Mouse (Mus musculus) heart, adult 2 months (tissue): ENCODE measurements around the gene Prnp. TPM values are rescaled to one million over a fixed set of nuclear protein-coding genes. Genes with fewer than 3 reads are reported as not detected.

Source experiments
- DNase-seq, 2 experiments: peaks; one replicate each; pipeline ENCODE4 v3.0.0; 2021
- H3K27ac ChIP-seq: fragments of 200-600 bp; 2 replicates; pipeline ENCODE4 v1.8.1; 2022
- H3K27me3 ChIP-seq: fragments of 200-500 bp; 2 replicates; pipeline ENCODE4 v1.6.1; 2012; ENCODE audit warnings: mild to moderate bottlenecking, low read length, inconsistent platforms, mixed read lengths; ENCODE audit not compliant: control insufficient read depth, insufficient read depth
- H3K36me3 ChIP-seq: fragments of 200-500 bp; 2 replicates; pipeline ENCODE4 v1.6.1; 2012; ENCODE audit warnings: low read length, inconsistent platforms; ENCODE audit not compliant: control insufficient read depth, insufficient read depth
- H3K4me1 ChIP-seq: fragments of 200-500 bp; 2 replicates; pipeline ENCODE4 v1.6.1; 2011; ENCODE audit warnings: low read length; ENCODE audit not compliant: control insufficient read depth, insufficient read depth
- H3K4me3 ChIP-seq: fragments of 200-600 bp; 2 replicates; pipeline ENCODE4 v1.8.1; 2022
- H3K79me2 ChIP-seq: fragments of 200-500 bp; replicated peaks from 2 replicates; pipeline ENCODE4 v1.6.1; 2012; ENCODE audit warnings: mild to moderate bottlenecking, inconsistent platforms, low read length, moderate library complexity, mixed read lengths; ENCODE audit not compliant: control insufficient read depth, insufficient read depth
- H3K9ac ChIP-seq: fragments of 200-500 bp; 2 replicates; pipeline ENCODE4 v1.6.1; 2012; ENCODE audit warnings: low read depth, mild to moderate bottlenecking, control low read depth, inconsistent platforms, low read length, mixed read lengths
- CTCF ChIP-seq: fragments of 200-600 bp; IDR thresholded peaks from 2 replicates; pipeline ENCODE4 v1.8.1; 2022; ENCODE audit warnings: antibody characterized with exemption, mild to moderate bottlenecking, moderate library complexity
- EP300 ChIP-seq: fragments of 200-500 bp; IDR thresholded peaks from 2 replicates; pipeline ENCODE4 v1.6.1; 2011; ENCODE audit warnings: low read depth, low read length, control low read depth; ENCODE audit not compliant: insufficient read depth
- POLR2A ChIP-seq: fragments of 200-500 bp; IDR thresholded peaks from 2 replicates; pipeline ENCODE4 v1.6.1; 2011; ENCODE audit warnings: mild to moderate bottlenecking, low read depth, low read length, control low read depth; ENCODE audit not compliant: insufficient read depth
- WGBS: fragments of 180-500 bp; shearing (Covaris S2); methylation state at CpG from one replicate; pipeline ENCODE4 v1.1.7; 2018; 5-methylcytosine and 5-hydroxymethylcytosine counted together
- intact Hi-C: fragments of 180-260 bp; cut with DNase I; formaldehyde crosslinking; loops from one replicate; pipeline ENCODE4 v1.15.1; 2025
- long read RNA-seq: library from polyadenylated mRNA; stranded (forward); transcript quantifications from one replicate; pipeline ENCODE4 v2.0.0, GENCODE M21; 2021
- polyA plus RNA-seq: library from polyadenylated mRNA; depleted of rRNA; stranded (reverse); fragments of >200 nt; gene quantifications from 2 replicates; pipeline ENCODE4 v1.2.3, GENCODE M21; 2012; rRNA removed
- total RNA-seq, 2 experiments: library from RNA; stranded (reverse); gene quantifications; 2 replicates each; pipeline ENCODE4 v1.2.3; 2021

The Prnp gene
- total RNA-seq (100 to 1,000 TPM; 109 to 129 TPM), polyA plus RNA-seq (101 and 110 TPM in 2 replicates)
- long read RNA-seq, transcript Prnp-201 (3 exons, 2,184 nt), result major isoform, 182 of 196 reads
- long read RNA-seq, partial matches to known transcripts, result 12 of 196 reads
- long read RNA-seq, other reads (novel, unspliced or antisense), result 2 of 196 reads

DNA sequence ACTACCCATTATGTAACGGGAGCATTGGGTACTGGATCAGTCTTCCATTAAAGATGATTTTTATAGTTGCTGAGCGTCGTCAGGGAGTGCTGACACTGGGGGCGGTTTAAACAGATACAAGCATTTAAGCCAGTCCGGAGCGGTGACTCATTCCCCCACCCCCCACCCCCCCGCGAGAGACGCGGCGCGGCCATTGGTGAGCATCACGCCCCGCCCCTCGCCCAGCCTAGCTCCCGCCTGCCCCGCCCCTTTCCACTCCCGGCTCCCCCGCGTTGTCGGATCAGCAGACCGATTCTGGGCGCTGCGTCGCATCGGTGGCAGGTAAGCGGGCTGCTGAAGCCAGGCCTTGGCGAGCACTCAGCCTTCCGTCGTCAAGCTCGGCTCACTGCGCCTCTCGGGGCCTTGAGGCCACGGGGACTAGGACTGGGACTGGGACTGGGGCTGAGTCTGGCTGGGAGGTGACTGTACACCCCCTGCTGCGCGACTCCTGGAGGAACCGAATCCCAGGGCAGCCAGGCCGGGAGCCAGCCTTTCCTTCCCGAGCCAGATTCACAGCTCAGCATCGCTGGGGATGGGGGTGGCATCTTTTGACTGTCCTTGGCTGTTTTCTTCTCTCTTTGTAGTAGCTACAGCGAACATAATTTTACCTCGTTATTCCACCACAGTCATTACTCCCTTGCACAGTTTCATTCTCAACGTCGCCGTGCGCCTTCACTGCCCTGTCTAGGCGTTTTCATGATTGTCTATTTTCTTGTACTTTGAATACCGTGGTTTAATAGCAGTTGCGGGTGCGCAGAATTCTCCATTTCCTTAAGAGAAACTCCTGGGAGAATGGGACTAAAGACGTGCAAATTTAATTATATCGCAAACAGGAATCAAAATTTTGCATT is at the start of gene Prnp, which contains the start of gene Prn:
Gene Prnp, plus strand, starts transcription at position 246 of the 890 bp plus-strand sequence.
Gene Prn, plus strand, starts transcription at position 275 of the 890 bp plus-strand sequence.
- Histone ChIP-seq H3K9ac (peak within 1 kb of the TSS; percentile 98), H3K79me2 (peaks cover 1% of the 10 kb centered on the region; the same call in 1 of the 2 replicates), H3K4me1 (peaks cover 6% of the 10 kb centered on the region), H3K27me3 (no peaks in the 10 kb centered on the region), H3K27ac (peak within 1 kb of the TSS; percentile 87), H3K36me3 (peaks cover 9% of the 10 kb centered on the region), H3K4me3 (peak within 1 kb of the TSS; percentile 74)
- intact Hi-C loops, result loop anchor here (5.0 kb wide), 3 partner anchors 42 to 237 kb away; partner anchors contain the start of genes Prnd and Slc23a2
- TF ChIP-seq CTCF, result no peak
- peak; percentile 94 for TF ChIP-seq POLR2A
- peak; percentile 62; the same call in 1 of the 2 replicates for TF ChIP-seq EP300
- 3% methylated on average over 52 of the region's 52 CpGs for WGBS
- DNase-seq, result peak; percentile 92

DNA sequence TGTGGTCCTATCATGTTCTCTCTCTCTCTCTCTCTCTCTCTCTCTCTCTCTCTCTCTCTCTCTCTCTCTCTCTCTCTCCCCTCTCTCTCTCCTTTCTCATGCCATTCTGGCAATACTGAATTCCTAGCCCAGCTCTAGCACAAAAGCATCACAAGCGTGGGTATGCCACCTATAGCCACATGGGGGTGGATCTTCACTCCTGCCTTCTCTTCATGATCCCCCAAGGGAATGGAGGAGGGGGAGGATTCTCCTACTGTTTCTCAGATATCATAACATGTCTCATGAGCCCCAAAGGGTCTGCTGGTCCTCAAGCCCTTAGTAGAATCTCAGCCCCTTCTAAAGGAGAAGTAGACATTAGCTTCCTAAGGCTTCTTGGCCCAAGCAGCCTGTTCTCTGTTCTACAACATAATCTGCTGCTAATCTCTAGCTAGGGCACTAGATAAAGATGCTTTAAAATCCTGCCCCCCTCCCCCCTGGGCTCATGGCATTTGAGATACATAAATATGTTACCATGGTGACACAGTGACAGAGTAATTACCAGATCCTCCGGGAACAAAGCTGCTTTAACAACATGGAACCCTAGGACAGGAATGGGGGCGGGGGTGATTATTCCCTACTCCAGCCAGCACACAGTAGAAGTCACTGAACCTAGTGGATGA is 47.0 kb upstream of the Prnp start:
- no peaks in the 10 kb centered on the region for H3K4me1 ChIP-seq
- no peak overlapping the region for H3K4me3 ChIP-seq
- no peaks in the 10 kb centered on the region for H3K79me2 ChIP-seq
- H3K36me3 ChIP-seq, result no peaks in the 10 kb centered on the region
- H3K27me3 ChIP-seq, result no peaks in the 10 kb centered on the region
- 76% methylated on average over 3 of the region's 3 CpGs for WGBS
- TF ChIP-seq CTCF (no peak), POLR2A (no peak), EP300 (no peak)
- no peak for DNase-seq
- intact Hi-C loops, result no loop called here
- no peak overlapping the region for H3K27ac ChIP-seq
- H3K9ac ChIP-seq, result no peak overlapping the region

DNA sequence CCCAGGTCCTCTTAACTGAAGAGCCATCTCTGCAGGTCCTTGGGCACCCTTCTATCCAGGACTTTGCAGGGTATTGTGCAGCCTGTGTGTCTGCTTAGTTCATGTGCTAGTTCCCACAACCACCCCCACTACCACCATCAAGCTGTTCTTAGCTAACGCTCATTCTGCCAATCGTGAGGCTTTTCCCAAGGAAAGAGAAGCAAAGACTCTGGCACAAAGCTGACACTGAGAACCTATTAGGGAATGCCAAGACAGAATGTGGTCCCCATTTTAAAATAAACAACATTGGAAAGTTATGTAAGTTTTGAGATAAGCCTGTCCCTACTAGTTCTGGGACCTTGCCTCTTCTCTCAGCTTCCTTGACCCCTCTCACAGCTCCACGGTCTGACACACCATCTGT is 46.3 kb upstream of the Prnp start:
- no peak for TF ChIP-seq EP300
- no peak for TF ChIP-seq POLR2A
- no peak for TF ChIP-seq CTCF
- H3K4me3 ChIP-seq, result no peak overlapping the region
- no peaks in the 10 kb centered on the region for H3K79me2 ChIP-seq
- WGBS, result 53% methylated on average over 3 of the region's 3 CpGs
- intact Hi-C loops, result no loop called here
- no peak overlapping the region for H3K9ac ChIP-seq
- H3K36me3 ChIP-seq, result no peaks in the 10 kb centered on the region
- no peak overlapping the region for H3K27ac ChIP-seq
- DNase-seq, result no peak
- no peaks in the 10 kb centered on the region for H3K4me1 ChIP-seq
- no peaks in the 10 kb centered on the region for H3K27me3 ChIP-seq

DNA sequence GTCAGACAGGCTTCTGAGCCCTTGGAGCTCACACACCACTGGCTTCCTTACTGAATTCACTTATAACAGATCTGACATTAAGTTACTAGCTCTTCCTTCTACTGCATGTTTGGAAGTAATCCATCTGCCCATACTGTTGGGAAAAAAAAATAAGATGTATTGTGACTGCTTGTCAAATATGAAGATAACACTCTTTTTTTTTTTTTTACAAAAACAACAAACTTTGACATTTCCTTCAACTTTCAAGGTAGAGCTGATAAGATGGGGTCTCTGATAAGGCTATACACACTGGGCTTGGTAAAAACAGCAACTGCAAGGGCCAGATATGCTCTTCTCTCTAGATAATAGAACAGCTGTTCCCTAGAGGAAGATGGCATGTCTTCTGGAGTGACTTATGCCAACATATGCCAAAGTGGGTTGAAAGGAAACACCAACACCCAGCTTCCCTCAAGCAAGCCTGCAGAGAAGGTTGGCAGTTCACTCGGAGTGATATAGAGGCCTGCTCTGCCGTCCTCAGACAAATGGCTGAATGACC is 45.4 kb upstream of the Prnp start:
- no peaks in the 10 kb centered on the region for H3K79me2 ChIP-seq
- WGBS, result 84% methylated on average over 2 of the region's 2 CpGs
- no peak overlapping the region for H3K27ac ChIP-seq
- no peaks in the 10 kb centered on the region for H3K4me1 ChIP-seq
- no peak for DNase-seq
- TF ChIP-seq CTCF, result no peak
- no peak for TF ChIP-seq EP300
- TF ChIP-seq POLR2A, result no peak
- H3K36me3 ChIP-seq, result no peaks in the 10 kb centered on the region
- H3K27me3 ChIP-seq, result no peaks in the 10 kb centered on the region
- no peak overlapping the region for H3K4me3 ChIP-seq
- intact Hi-C loops, result no loop called here
- H3K9ac ChIP-seq, result no peak overlapping the region

DNA sequence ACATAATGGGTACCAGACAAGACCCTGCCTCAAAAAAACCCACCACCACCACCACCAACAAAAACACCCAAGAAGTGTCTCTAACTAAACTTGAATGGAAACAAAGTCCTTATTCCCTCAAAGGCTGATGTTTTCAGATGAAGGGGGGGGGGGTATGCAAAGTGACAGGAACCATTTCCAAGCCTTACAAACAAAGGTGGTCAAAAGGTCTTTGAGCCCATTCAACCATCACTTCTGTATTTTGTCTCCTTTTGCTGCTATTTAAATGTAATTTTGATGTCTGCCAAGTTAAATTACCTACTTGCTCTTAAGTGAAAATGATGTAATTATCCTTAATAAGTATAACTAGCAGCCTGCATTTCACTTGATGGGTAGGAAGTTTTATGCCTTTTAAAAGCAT is 43.1 kb upstream of the Prnp start:
- Histone ChIP-seq H3K9ac (no peak overlapping the region), H3K4me3 (no peak overlapping the region), H3K27me3 (no peaks in the 10 kb centered on the region), H3K79me2 (no peaks in the 10 kb centered on the region), H3K4me1 (no peaks in the 10 kb centered on the region), H3K36me3 (no peaks in the 10 kb centered on the region), H3K27ac (no peak overlapping the region)
- no peak for TF ChIP-seq POLR2A
- no peak for TF ChIP-seq EP300
- TF ChIP-seq CTCF, result no peak
- no peak for DNase-seq
- intact Hi-C loops, result no loop called here
